Mouse (Mus musculus) bone marrow macrophage, adult 2 months (primary cell): ENCODE results near the gene Chaf1b.

Source experiments
- CTCF ChIP-seq: IDR thresholded peaks from 2 replicates; pipeline ENCODE4 v1.5.1; 2012; ENCODE audit warnings: low read depth, mild to moderate bottlenecking, low read length, moderate library complexity
- POLR2A ChIP-seq: IDR thresholded peaks from 2 replicates; pipeline ENCODE4 v1.6.1; 2012; ENCODE audit warnings: mild to moderate bottlenecking, low read depth, low read length, borderline replicate concordance

GRCm38 (mm10) chr16:93913881-93914576 is 30.3 kb downstream of the Chaf1b start:
- no peak for TF ChIP-seq CTCF
- no peak for TF ChIP-seq POLR2A
